Mouse (Mus musculus) small intestine, adult 2 months (tissue): ENCODE measurements at regions not wholly inside any gene's neighbourhood (a gene's known extent, or its start where the extent isn't known, plus 50 kb on each side); places are given as distances from the start of the nearest gene placed in this dataset.

Experiments
- CTCF ChIP-seq: fragments of 200-500 bp; IDR thresholded peaks from 2 replicates; pipeline ENCODE4 v1.5.1; 2012; ENCODE audit warnings: low read depth, mild to moderate bottlenecking, control low read depth, inconsistent platforms, low read length, moderate library complexity, mixed read lengths; ENCODE audit not compliant: insufficient replicate concordance, insufficient read length; ENCODE audit errors: extremely low read depth
- POLR2A ChIP-seq: fragments of 200-500 bp; IDR thresholded peaks from 2 replicates; pipeline ENCODE4 v1.6.1; 2012; ENCODE audit warnings: low read depth, mild to moderate bottlenecking, control low read depth, inconsistent platforms, low read length, moderate library complexity

DNA sequence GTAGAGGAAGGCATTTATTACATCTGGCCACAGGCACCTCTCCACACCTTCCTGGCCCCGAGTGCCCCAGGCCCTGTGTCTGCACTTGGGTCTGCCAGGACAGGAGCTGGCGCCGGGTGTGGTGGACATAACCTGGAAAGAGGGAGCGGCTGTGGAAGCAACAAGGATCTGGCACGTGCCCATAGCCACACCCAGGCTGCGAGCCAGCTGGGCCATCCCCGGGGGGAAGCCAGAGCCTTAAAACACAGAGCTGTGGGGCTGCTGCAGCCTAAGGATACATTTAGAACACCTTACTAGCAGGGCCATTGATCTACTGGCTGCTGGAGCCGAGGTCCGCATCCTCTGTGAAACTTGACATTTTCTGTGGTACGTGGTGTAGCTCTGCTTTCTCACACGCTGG, 217.0 kb downstream of the Cyp26b1 start:
- TF ChIP-seq CTCF (no peak), POLR2A (no peak)
